Mouse (Mus musculus) testis, adult 2 months (tissue): ENCODE measurements around the gene 4930579F01Rik. TPM values are rescaled to one million over a fixed set of nuclear protein-coding genes. Genes with fewer than 3 reads are reported as not detected.
A peak's percentile ranks its signal among the peaks of the same experiment; 100 is the strongest.

Source experiments
- H3K27ac ChIP-seq: fragments of 200-500 bp; 2 replicates; pipeline ENCODE4 v1.5.1; 2012; ENCODE audit warnings: low read depth, low read length; ENCODE audit not compliant: control insufficient read depth, insufficient read depth
- H3K27me3 ChIP-seq: fragments of 200-500 bp; 2 replicates; pipeline ENCODE4 v1.6.1; 2012; ENCODE audit warnings: mild to moderate bottlenecking, low read length, moderate library complexity; ENCODE audit not compliant: control insufficient read depth, insufficient read depth
- H3K36me3 ChIP-seq: fragments of 200-500 bp; 2 replicates; pipeline ENCODE4 v1.6.1; 2012; ENCODE audit warnings: mild to moderate bottlenecking, low read length; ENCODE audit not compliant: control insufficient read depth, insufficient read depth
- H3K4me1 ChIP-seq: fragments of 200-500 bp; 2 replicates; pipeline ENCODE4 v1.6.1; 2012; ENCODE audit warnings: low read length; ENCODE audit not compliant: control insufficient read depth, insufficient read depth
- H3K4me3 ChIP-seq: fragments of 200-500 bp; 2 replicates; pipeline ENCODE4 v1.5.1; 2012; ENCODE audit warnings: low read depth, mild to moderate bottlenecking, low read length, moderate library complexity, mixed read lengths; ENCODE audit not compliant: control insufficient read depth
- CTCF ChIP-seq: fragments of 200-500 bp; IDR thresholded peaks from 2 replicates; pipeline ENCODE4 v1.5.1; 2012; ENCODE audit warnings: low read depth, mild to moderate bottlenecking, inconsistent platforms, low read length, moderate library complexity; ENCODE audit not compliant: control insufficient read depth, insufficient read depth, insufficient replicate concordance
- POLR2A ChIP-seq: fragments of 200-500 bp; IDR thresholded peaks from 2 replicates; pipeline ENCODE4 v1.6.1; 2012; ENCODE audit warnings: low read depth, mild to moderate bottlenecking, inconsistent platforms, low read length, moderate library complexity; ENCODE audit not compliant: control insufficient read depth
- polyA plus RNA-seq: library from polyadenylated mRNA; depleted of rRNA; stranded (reverse); fragments of >200 nt; gene quantifications from 2 replicates; pipeline ENCODE4 v1.2.3, GENCODE M21; 2012

4930579F01Rik gene
- polyA plus RNA-seq, 1 experiment = 96.6 TPM

- H3K4me1 ChIP-seq = no peaks in the 10 kb centered on the region; the same call in 1 of the 2 replicates
- peak overlapping the region; percentile 90 for H3K4me3 ChIP-seq
- TF ChIP-seq POLR2A (no peak), CTCF (no peak)
- no peaks in the 10 kb centered on the region for H3K27me3 ChIP-seq
- no peak overlapping the region for H3K27ac ChIP-seq
- no peaks in the 10 kb centered on the region for H3K36me3 ChIP-seq
Observed at GRCm38 (mm10) chr3:138185995-138186930, 7.4 kb downstream of the 4930579F01Rik start.

- H3K27ac ChIP-seq = no peak overlapping the region
- TF ChIP-seq POLR2A (no peak), CTCF (no peak)
- peak overlapping the region; percentile 90 for H3K4me3 ChIP-seq
- H3K27me3 ChIP-seq = no peaks in the 10 kb centered on the region
- H3K4me1 ChIP-seq = no peaks in the 10 kb centered on the region; the same call in 1 of the 2 replicates
- H3K36me3 ChIP-seq = no peaks in the 10 kb centered on the region
Observed at GRCm38 (mm10) chr3:138185290-138185689, 8.3 kb downstream of the 4930579F01Rik start.

- Histone ChIP-seq H3K27ac (no peak overlapping the region), H3K4me1 (no peaks in the 10 kb centered on the region; the same call in 1 of the 2 replicates), H3K27me3 (no peaks in the 10 kb centered on the region), H3K36me3 (no peaks in the 10 kb centered on the region), H3K4me3 (no peak overlapping the region)
- no peak for TF ChIP-seq CTCF
- TF ChIP-seq POLR2A = no peak
Observed at GRCm38 (mm10) chr3:138183371-138183770, 10.3 kb downstream of the 4930579F01Rik start.

GRCm38 (mm10) chr3:138182019-138182418 lies 11.6 kb downstream of the 4930579F01Rik start:
- Histone ChIP-seq H3K36me3 (no peaks in the 10 kb centered on the region), H3K27ac (no peak overlapping the region), H3K27me3 (no peaks in the 10 kb centered on the region), H3K4me1 (no peaks in the 10 kb centered on the region; the same call in 1 of the 2 replicates), H3K4me3 (no peak overlapping the region)
- TF ChIP-seq CTCF (no peak), POLR2A (no peak)

- no peak overlapping the region for H3K27ac ChIP-seq
- TF ChIP-seq POLR2A (no peak), CTCF (no peak)
- H3K36me3 ChIP-seq = no peaks in the 10 kb centered on the region
- no peak overlapping the region for H3K4me3 ChIP-seq
- no peaks in the 10 kb centered on the region for H3K4me1 ChIP-seq
- no peaks in the 10 kb centered on the region for H3K27me3 ChIP-seq
Observed at GRCm38 (mm10) chr3:138175551-138175950, 18.1 kb downstream of the 4930579F01Rik start.

GRCm38 (mm10) chr3:138173291-138173690 lies 20.3 kb downstream of the 4930579F01Rik start:
- H3K4me3 ChIP-seq = no peak overlapping the region
- no peaks in the 10 kb centered on the region for H3K36me3 ChIP-seq
- no peak overlapping the region for H3K27ac ChIP-seq
- H3K4me1 ChIP-seq = no peaks in the 10 kb centered on the region
- H3K27me3 ChIP-seq = no peaks in the 10 kb centered on the region
- no peak for TF ChIP-seq POLR2A
- TF ChIP-seq CTCF = no peak

- H3K27ac ChIP-seq = no peak overlapping the region
Observed at GRCm38 (mm10) chr3:138162553-138163183, 31.0 kb downstream of the 4930579F01Rik start.

More at GRCm38 (mm10) chr3:138162553-138163183, 31.0 kb downstream of the 4930579F01Rik start:
- H3K27me3 ChIP-seq = no peaks in the 10 kb centered on the region
- H3K36me3 ChIP-seq = no peaks in the 10 kb centered on the region
- no peak overlapping the region for H3K4me3 ChIP-seq
- TF ChIP-seq CTCF (no peak), POLR2A (no peak)
- H3K4me1 ChIP-seq = peaks cover 3% of the 10 kb centered on the region
